Mouse (Mus musculus): ENCODE data around the gene Fgf4. TPM values are rescaled to one million over a fixed set of nuclear protein-coding genes. Genes with fewer than 3 reads are reported as not detected.
"Not testable (repeated sequence)": the region's sequence is repeated elsewhere in the genome, so short reads cannot be mapped to it uniquely, and the experiment has no call there.

The Fgf4 gene
- polyA plus RNA-seq, 1 experiment: not detected

GRCm38 (mm10) chr7:144896294-144897218 lies 49.4 kb downstream of the Fgf4 start, which contains the start of gene Fgf15:
Fgf15 (plus strand) TSS chr7:144896531.
- TF ChIP-seq CTCF (IDR thresholded peaks at IDR 0.05; ENCODE audit: insufficient read depth, low read length) (no peak), POLR2A (IDR thresholded peaks at IDR 0.05; ENCODE audit: borderline replicate concordance, extremely low read depth, low read depth, low read length) (no peak)
- Histone ChIP-seq H3K4me1 (ENCODE audit: control insufficient read depth, insufficient read depth, low read length) (peaks cover 6% of the 10 kb centered on the region), H3K4me3 (replicated peaks; ENCODE audit: extremely low read depth, low read depth, low read length) (peak within 1 kb of the TSS; percentile 35)
- no peak for DNase-seq
- WGBS: 2% methylated on average over 65 of the region's 65 CpGs

GRCm38 (mm10) chr7:144898506-144898905 lies 51.3 kb downstream of the Fgf4 start:
- TF ChIP-seq CTCF (IDR thresholded peaks at IDR 0.05; ENCODE audit: insufficient read depth, low read length) (no peak), POLR2A (IDR thresholded peaks at IDR 0.05; ENCODE audit: borderline replicate concordance, extremely low read depth, low read depth, low read length) (no peak)
- H3K4me3 ChIP-seq (replicated peaks; ENCODE audit: extremely low read depth, low read depth, low read length): no peak overlapping the region
- 78% methylated on average over 6 of the region's 6 CpGs for WGBS
- DNase-seq: no peak
- H3K4me1 ChIP-seq (ENCODE audit: control insufficient read depth, insufficient read depth, low read length): peaks cover 6% of the 10 kb centered on the region

- WGBS: 89% methylated on average over 3 of the region's 3 CpGs
- not testable (repeated sequence) for H3K4me3 ChIP-seq (replicated peaks; ENCODE audit: extremely low read depth, low read depth, low read length); H3K4me1 ChIP-seq (ENCODE audit: control insufficient read depth, insufficient read depth, low read length); DNase-seq
Measured at GRCm38 (mm10) chr7:144905514-144905913, 58.3 kb downstream of the Fgf4 start.

GRCm38 (mm10) chr7:144906708-144907397 lies 59.7 kb downstream of the Fgf4 start:
- Histone ChIP-seq H3K4me3 (replicated peaks; ENCODE audit: extremely low read depth, low read depth, low read length) (no peak overlapping the region), H3K4me1 (ENCODE audit: control insufficient read depth, insufficient read depth, low read length) (no peaks in the 10 kb centered on the region)
- peak; percentile 50 for DNase-seq
- peak; percentile 72 for TF ChIP-seq CTCF (IDR thresholded peaks at IDR 0.05; ENCODE audit: insufficient read depth, low read length)
- no peak for TF ChIP-seq POLR2A (IDR thresholded peaks at IDR 0.05; ENCODE audit: borderline replicate concordance, extremely low read depth, low read depth, low read length)
- 10% methylated on average over 28 of the region's 28 CpGs for WGBS

- TF ChIP-seq POLR2A (IDR thresholded peaks at IDR 0.05; ENCODE audit: borderline replicate concordance, extremely low read depth, low read depth, low read length) (no peak), CTCF (IDR thresholded peaks at IDR 0.05; ENCODE audit: insufficient read depth, low read length) (no peak)
- Histone ChIP-seq H3K4me1 (ENCODE audit: control insufficient read depth, insufficient read depth, low read length) (no peaks in the 10 kb centered on the region), H3K4me3 (replicated peaks; ENCODE audit: extremely low read depth, low read depth, low read length) (no peak overlapping the region)
- DNase-seq: no peak
- 9% methylated on average over 8 of the region's 8 CpGs for WGBS
Measured at GRCm38 (mm10) chr7:144907793-144908192, 60.6 kb downstream of the Fgf4 start.

- Histone ChIP-seq H3K4me1 (ENCODE audit: control insufficient read depth, insufficient read depth, low read length) (no peaks in the 10 kb centered on the region), H3K4me3 (replicated peaks; ENCODE audit: extremely low read depth, low read depth, low read length) (no peak overlapping the region)
- 35% methylated on average over 7 of the region's 7 CpGs for WGBS
- no peak for DNase-seq
- no peak for TF ChIP-seq POLR2A (IDR thresholded peaks at IDR 0.05; ENCODE audit: borderline replicate concordance, extremely low read depth, low read depth, low read length)
Measured at GRCm38 (mm10) chr7:144908705-144909104, 61.5 kb downstream of the Fgf4 start.

- 80% methylated on average over 1 of the region's 1 CpGs for WGBS
- H3K4me1 ChIP-seq (ENCODE audit: control insufficient read depth, insufficient read depth, low read length): 0 out of 2 replicates have a peak, but pooled peaks cover 3% of the 10 kb centered on the region
- H3K4me3 ChIP-seq (replicated peaks; ENCODE audit: extremely low read depth, low read depth, low read length): no peak overlapping the region
- TF ChIP-seq CTCF (IDR thresholded peaks at IDR 0.05; ENCODE audit: insufficient read depth, low read length) (no peak), POLR2A (IDR thresholded peaks at IDR 0.05; ENCODE audit: borderline replicate concordance, extremely low read depth, low read depth, low read length) (no peak)
- no peak for DNase-seq
Measured at GRCm38 (mm10) chr7:144911121-144911520, 64.0 kb downstream of the Fgf4 start.

- no peak for DNase-seq
- TF ChIP-seq CTCF (IDR thresholded peaks at IDR 0.05; ENCODE audit: insufficient read depth, low read length): no peak
- no peak for TF ChIP-seq POLR2A (IDR thresholded peaks at IDR 0.05; ENCODE audit: borderline replicate concordance, extremely low read depth, low read depth, low read length)
- WGBS: 82% methylated on average over 4 of the region's 4 CpGs
- H3K4me3 ChIP-seq (replicated peaks; ENCODE audit: extremely low read depth, low read depth, low read length): no peak overlapping the region
- H3K4me1 ChIP-seq (ENCODE audit: control insufficient read depth, insufficient read depth, low read length): 0 out of 2 replicates have a peak, but pooled peaks cover 3% of the 10 kb centered on the region
Measured at GRCm38 (mm10) chr7:144912897-144913296, 65.7 kb downstream of the Fgf4 start.

GRCm38 (mm10) chr7:144914296-144914947 lies 67.3 kb downstream of the Fgf4 start:
- H3K4me3 ChIP-seq (replicated peaks; ENCODE audit: extremely low read depth, low read depth, low read length): peak overlapping the region; percentile 98
- 6% methylated on average over 17 of the region's 17 CpGs for WGBS
- 0 out of 2 replicates have a peak, but pooled peaks cover 3% of the 10 kb centered on the region for H3K4me1 ChIP-seq (ENCODE audit: control insufficient read depth, insufficient read depth, low read length)
- 0 out of 2 replicates have a peak, but pooled peaks have one; percentile 7 for TF ChIP-seq CTCF (IDR thresholded peaks at IDR 0.05; ENCODE audit: insufficient read depth, low read length)
- no peak for TF ChIP-seq POLR2A (IDR thresholded peaks at IDR 0.05; ENCODE audit: borderline replicate concordance, extremely low read depth, low read depth, low read length)
- DNase-seq: peak; percentile 14

Other genes with a start within 250 kb of the Fgf4 start
- gene Ano1, start 95.4 kb upstream of the Fgf4 start, polyA plus RNA-seq (2012; rRNA removed): 86.3 and 92.3 TPM in 2 replicates
- gene Fgf3, start 9.3 kb upstream of the Fgf4 start, polyA plus RNA-seq (2012; rRNA removed): not detected in 2 replicates
- gene Fgf15, start 49.2 kb downstream of the Fgf4 start, polyA plus RNA-seq (2012; rRNA removed): not detected in 2 replicates
- 13.5 and 17.7 TPM in 2 replicates for gene LTO1, start 67.7 kb downstream of the Fgf4 start, polyA plus RNA-seq (2012; rRNA removed)
- gene Ccnd1, start 92.6 kb downstream of the Fgf4 start, polyA plus RNA-seq (2012; rRNA removed): 106 and 138 TPM in 2 replicates

Measured in lung, adult 2 months (tissue).